Mouse (Mus musculus) E14TG2a.4 (cell line): Measurements from ENCODE around the gene Fbxl2.
A peak's percentile ranks its signal among the peaks of the same experiment; 100 is the strongest.

ENCODE experiments used
- CTCF ChIP-seq: conservative IDR thresholded peaks from 2 replicates; pipeline ENCODE4 v1.5.1; 2014; ENCODE audit warnings: low read length
- POU5F1 ChIP-seq: IDR thresholded peaks from 2 replicates; pipeline ENCODE4 v1.6.1; 2014; ENCODE audit warnings: low read length, borderline replicate concordance

GRCm38 (mm10) chr9:113998311-113998710, 47.7 kb downstream of the Fbxl2 start:
- TF ChIP-seq CTCF (peak; percentile 87), POU5F1 (no peak)
